Mouse (Mus musculus) ES-Bruce4 (cell line): ENCODE measurements at regions not wholly inside any gene's neighbourhood (a gene's known extent, or its start where the extent isn't known, plus 50 kb on each side); places are given as distances from the start of the nearest gene placed in this dataset.

Source experiments
- H3K27ac ChIP-seq: 2 replicates; pipeline ENCODE4 v1.5.1; 2012; ENCODE audit warnings: low read length, inconsistent platforms; ENCODE audit not compliant: insufficient read depth
- H3K27me3 ChIP-seq: 2 replicates; pipeline ENCODE4 v1.6.1; 2012; ENCODE audit warnings: mild to moderate bottlenecking, low read length, inconsistent platforms; ENCODE audit not compliant: control insufficient read depth, poor library complexity, insufficient read depth, severe bottlenecking
- H3K36me3 ChIP-seq: 2 replicates; pipeline ENCODE4 v1.6.1; 2012; ENCODE audit warnings: inconsistent platforms, mild to moderate bottlenecking, low read length, moderate library complexity; ENCODE audit not compliant: control insufficient read depth, poor library complexity, insufficient read depth, severe bottlenecking
- H3K4me1 ChIP-seq: one replicate; pipeline ENCODE4 v1.8.1; 2011; ENCODE audit warnings: low read length; ENCODE audit not compliant: control insufficient read depth, insufficient read depth
- H3K4me3 ChIP-seq: 2 replicates; pipeline ENCODE4 v1.5.1; 2011; ENCODE audit warnings: low read depth, mild to moderate bottlenecking, low read length
- H3K9ac ChIP-seq: 2 replicates; pipeline ENCODE4 v1.6.1; 2012; ENCODE audit warnings: low read depth, mild to moderate bottlenecking, inconsistent platforms; ENCODE audit not compliant: poor library complexity, severe bottlenecking
- H3K9me3 ChIP-seq: replicated peaks from 2 replicates; pipeline ENCODE4 v1.6.1; 2012; ENCODE audit warnings: mild to moderate bottlenecking, low read length, inconsistent platforms; ENCODE audit not compliant: control insufficient read depth, poor library complexity, insufficient read depth, severe bottlenecking
- CTCF ChIP-seq: IDR thresholded peaks from one replicate; pipeline ENCODE4 v1.8.1; 2011; ENCODE audit warnings: low read depth, low read length
- EP300 ChIP-seq: IDR thresholded peaks from 2 replicates; pipeline ENCODE4 v1.6.1; 2011; ENCODE audit warnings: low read depth, low read length; ENCODE audit not compliant: insufficient read depth
- POLR2A ChIP-seq: IDR thresholded peaks from one replicate; pipeline ENCODE4 v1.8.1; 2011; ENCODE audit warnings: low read length; ENCODE audit not compliant: insufficient read depth

DNA sequence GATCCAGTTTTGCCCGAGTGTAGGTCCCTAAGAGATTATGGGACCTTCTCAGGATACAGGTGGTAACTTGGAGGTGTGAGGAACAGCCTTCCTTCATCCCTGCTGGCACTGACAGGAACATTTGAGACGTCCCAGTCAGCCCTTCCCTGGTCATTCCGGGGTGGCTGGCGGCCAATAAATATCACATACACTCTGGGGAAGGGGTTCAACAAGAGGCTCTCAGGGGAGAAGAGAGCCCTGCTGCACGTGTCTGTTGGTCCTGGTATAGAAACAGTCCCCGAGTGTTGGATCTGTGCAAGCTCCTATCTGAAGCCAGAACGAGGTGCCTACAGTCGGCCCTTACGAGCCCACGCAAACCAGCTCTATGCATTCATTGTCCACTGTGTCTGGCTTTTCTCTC, 94.1 kb upstream of the Lemd2 start:
- H3K4me1 ChIP-seq = no peaks in the 10 kb centered on the region
- no peak overlapping the region for H3K27ac ChIP-seq
- no peaks in the 10 kb centered on the region for H3K27me3 ChIP-seq
- no peak overlapping the region for H3K4me3 ChIP-seq
- no peaks in the 10 kb centered on the region for H3K36me3 ChIP-seq
- no peak overlapping the region for H3K9ac ChIP-seq
- peaks cover 5% of the 10 kb centered on the region; the same call in 1 of the 2 replicates for H3K9me3 ChIP-seq
- no peak for TF ChIP-seq CTCF
- TF ChIP-seq POLR2A = no peak
- no peak for TF ChIP-seq EP300

DNA sequence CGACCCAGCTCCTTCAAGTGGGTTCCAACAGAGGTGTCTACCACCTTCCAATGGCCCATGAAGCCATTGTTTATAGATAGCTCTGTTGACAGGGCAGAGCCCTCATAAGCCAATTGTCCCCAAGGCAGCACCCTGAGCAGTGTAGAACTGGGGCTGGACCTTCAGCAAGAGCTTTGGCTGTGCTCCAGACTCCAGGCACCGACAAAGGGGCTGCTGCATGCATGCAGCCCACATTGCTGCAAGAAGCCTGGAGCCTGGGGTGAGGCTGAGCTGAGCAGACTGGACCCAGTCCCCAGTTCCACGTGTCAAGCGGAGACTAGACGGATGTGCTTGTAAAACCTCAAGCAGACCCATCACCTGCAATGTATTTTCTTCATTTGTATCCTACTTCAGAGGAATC, 91.9 kb upstream of the Lemd2 start:
- no peak overlapping the region for H3K4me3 ChIP-seq
- no peaks in the 10 kb centered on the region for H3K27me3 ChIP-seq
- H3K9me3 ChIP-seq = peaks cover 8% of the 10 kb centered on the region; the same call in 1 of the 2 replicates
- no peak for TF ChIP-seq CTCF
- TF ChIP-seq EP300 = no peak
- TF ChIP-seq POLR2A = no peak
- no peak overlapping the region for H3K9ac ChIP-seq
- H3K36me3 ChIP-seq = no peaks in the 10 kb centered on the region
- H3K27ac ChIP-seq = no peak overlapping the region
- H3K4me1 ChIP-seq = no peaks in the 10 kb centered on the region

DNA sequence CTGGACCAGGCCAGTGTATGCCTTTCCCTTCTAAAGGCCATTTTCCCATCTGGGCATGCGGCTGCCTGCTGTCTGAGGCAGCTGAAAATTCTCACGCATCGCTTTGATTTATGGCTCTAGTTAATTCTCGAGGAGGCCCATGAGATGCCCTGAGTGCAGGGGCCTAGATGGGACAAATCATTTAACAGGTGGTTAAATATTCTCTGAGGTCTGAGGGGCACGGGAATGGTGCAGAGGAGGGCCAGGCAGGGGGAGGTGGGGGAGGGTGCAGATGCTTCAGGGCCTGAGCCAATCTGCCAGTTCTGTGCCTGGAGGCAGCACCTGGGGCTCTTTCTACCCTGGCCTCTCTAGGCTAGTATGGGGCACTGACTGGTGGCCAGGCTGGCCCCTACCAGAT, 89.9 kb upstream of the Lemd2 start:
- TF ChIP-seq EP300 (no peak), POLR2A (no peak), CTCF (no peak)
- H3K27ac ChIP-seq = no peak overlapping the region
- H3K9ac ChIP-seq = no peak overlapping the region
- no peak overlapping the region for H3K4me3 ChIP-seq
- H3K27me3 ChIP-seq = no peaks in the 10 kb centered on the region
- peaks cover 20% of the 10 kb centered on the region for H3K9me3 ChIP-seq
- no peaks in the 10 kb centered on the region for H3K36me3 ChIP-seq
- no peaks in the 10 kb centered on the region for H3K4me1 ChIP-seq

DNA sequence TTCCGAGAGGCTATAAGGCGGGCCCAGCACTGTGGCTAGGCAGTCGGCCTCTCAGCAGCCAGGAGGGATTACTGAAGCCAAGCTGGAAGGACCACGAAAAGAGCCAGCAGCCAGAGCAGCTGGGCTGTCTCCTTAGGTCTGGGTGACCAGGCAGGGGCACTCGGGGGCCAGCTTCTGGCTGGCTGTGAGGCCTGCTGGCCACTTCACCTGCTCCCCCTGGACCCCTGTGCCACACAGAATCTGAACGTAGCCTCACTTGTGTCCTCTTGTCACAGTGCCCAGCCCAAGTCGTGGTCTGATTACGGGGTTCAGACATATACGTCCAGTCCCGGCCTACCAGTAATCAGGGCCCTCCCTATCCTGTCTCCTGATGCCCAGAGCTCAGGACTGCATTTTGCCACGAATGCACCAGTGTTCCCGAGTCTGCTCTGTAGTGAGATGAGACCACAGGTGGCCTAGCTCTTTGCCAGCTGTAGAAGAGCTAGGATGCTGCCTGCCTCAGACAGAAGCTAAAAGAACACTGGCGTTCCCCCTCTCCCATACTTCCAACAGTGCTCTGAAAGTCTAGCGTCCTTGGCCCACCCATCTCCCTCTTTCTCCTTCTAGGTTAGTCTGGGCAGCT, 89.4 kb upstream of the Lemd2 start:
- H3K36me3 ChIP-seq = no peaks in the 10 kb centered on the region
- H3K27ac ChIP-seq = no peak overlapping the region
- H3K4me3 ChIP-seq = no peak overlapping the region
- H3K4me1 ChIP-seq = no peaks in the 10 kb centered on the region
- no peak overlapping the region for H3K9ac ChIP-seq
- TF ChIP-seq CTCF (no peak), EP300 (no peak), POLR2A (no peak)
- no peaks in the 10 kb centered on the region for H3K27me3 ChIP-seq
- peaks cover 22% of the 10 kb centered on the region for H3K9me3 ChIP-seq

DNA sequence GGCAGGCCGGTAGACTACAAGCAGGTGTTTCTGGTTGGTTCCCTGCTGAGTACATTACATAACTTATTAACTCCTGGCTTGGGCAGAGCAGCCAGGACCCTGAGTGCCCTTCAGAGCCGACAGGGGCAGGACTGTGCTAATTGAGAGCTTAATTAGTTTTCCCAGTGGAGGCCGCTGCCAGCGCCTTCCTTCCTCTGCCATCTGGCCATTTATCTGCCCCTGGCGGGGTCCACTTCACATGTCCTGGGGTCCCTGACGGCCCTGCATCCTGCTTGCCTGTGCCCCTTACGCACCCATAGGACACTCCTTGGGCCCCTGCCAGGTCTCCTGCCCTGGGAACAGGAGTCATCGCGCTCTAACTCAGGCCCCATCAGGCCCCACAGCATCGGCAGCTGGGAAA, 87.4 kb upstream of the Lemd2 start:
- H3K4me1 ChIP-seq = no peaks in the 10 kb centered on the region
- no peak overlapping the region for H3K4me3 ChIP-seq
- no peaks in the 10 kb centered on the region for H3K27me3 ChIP-seq
- H3K9me3 ChIP-seq = peaks cover 23% of the 10 kb centered on the region
- H3K27ac ChIP-seq = no peak overlapping the region
- TF ChIP-seq CTCF (no peak), EP300 (no peak), POLR2A (no peak)
- no peak overlapping the region for H3K9ac ChIP-seq
- no peaks in the 10 kb centered on the region for H3K36me3 ChIP-seq

DNA sequence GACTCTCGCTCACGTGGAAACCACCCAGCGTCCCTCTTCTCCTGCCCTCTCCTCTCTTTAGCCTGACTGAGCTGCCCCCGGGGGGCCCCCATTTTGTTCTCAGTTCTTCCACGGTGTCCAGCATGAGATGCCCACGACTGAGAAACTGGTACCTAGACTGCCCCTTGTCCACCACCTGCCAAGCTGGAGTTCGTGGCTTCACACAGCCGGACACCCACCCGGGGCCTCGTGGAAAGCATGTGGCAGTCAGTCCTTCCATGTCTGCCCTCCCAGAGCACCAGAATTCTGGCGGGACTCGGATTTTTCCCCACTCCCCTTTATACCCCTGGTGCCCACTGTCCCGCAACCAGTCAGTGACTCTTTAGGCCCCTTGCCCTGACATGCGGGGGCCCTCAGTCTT, 86.9 kb upstream of the Lemd2 start:
- no peak overlapping the region for H3K9ac ChIP-seq
- H3K27ac ChIP-seq = no peak overlapping the region
- no peaks in the 10 kb centered on the region for H3K36me3 ChIP-seq
- no peak overlapping the region for H3K4me3 ChIP-seq
- TF ChIP-seq EP300 (no peak), POLR2A (no peak), CTCF (no peak)
- peaks cover 21% of the 10 kb centered on the region for H3K9me3 ChIP-seq
- H3K27me3 ChIP-seq = no peaks in the 10 kb centered on the region
- no peaks in the 10 kb centered on the region for H3K4me1 ChIP-seq
